Mouse (Mus musculus) neutrophil, adult 5-6 weeks (primary cell): Measurements from ENCODE around the gene Entr1. TPM values are rescaled to one million over a fixed set of nuclear protein-coding genes. Genes with fewer than 3 reads are reported as not detected.
"Not testable (repeated sequence)": the region's sequence is repeated elsewhere in the genome, so short reads cannot be mapped to it uniquely, and the experiment has no call there.

ENCODE experiments used
- ATAC-seq: fragments of 151-379, 151-347 bp; 2 replicates; pipeline ENCODE4 v1.8.0; 2017; ENCODE audit warnings: mild to moderate bottlenecking, moderate TSS enrichment; ENCODE audit not compliant: insufficient number of reproducible peaks, poor library complexity, low FRiP score, severe bottlenecking; ENCODE audit errors: extremely low read depth
- total RNA-seq: library from RNA; stranded (forward); fragments of 200-1000 nt; gene quantifications from 2 replicates; pipeline ENCODE4 v1.2.3, GENCODE M21; 2017

Gene Entr1
- total RNA-seq, 1 experiment from 2014 or later, result 145 TPM

DNA sequence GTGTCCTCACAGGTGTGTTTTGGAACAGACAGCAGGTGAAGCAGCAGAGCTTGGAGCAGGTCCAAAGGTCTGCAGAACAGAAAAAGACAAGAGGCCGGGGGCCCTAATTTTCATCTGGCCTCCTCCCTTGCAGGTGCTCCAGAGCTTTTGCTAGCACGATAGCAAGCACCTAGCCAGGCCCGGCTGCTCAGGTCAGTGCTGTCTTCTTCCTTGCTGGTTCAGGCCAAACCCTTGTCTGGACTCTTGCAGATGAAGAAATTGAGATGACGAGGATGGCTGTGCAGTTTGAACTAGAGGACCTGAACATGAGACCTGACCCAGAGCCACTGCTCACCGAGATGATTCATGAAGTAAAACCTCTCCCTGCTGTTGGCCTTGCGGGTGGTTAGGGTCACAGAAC, 2.5 kb upstream of the Entr1 start:
- no peak for ATAC-seq

DNA sequence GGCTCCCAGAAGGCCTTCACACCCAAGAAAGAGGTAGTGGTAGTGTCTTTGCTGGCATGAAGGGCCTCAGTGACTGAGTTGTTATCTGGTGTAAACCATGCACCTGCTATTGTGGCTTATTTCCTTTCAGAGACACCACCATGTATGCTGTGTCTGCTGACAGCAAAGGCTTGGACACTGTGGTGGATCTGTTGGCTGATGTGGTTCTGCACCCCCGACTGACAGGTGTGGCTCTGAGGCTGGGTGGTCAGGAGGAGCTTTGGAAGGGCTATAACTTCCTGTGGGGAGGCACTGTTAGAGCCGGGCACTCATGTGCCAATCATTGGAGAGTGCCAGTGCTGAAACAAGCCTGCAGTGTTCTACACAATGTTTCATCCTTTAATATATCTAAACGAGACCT, 1.8 kb upstream of the Entr1 start:
- ATAC-seq, result no peak

DNA sequence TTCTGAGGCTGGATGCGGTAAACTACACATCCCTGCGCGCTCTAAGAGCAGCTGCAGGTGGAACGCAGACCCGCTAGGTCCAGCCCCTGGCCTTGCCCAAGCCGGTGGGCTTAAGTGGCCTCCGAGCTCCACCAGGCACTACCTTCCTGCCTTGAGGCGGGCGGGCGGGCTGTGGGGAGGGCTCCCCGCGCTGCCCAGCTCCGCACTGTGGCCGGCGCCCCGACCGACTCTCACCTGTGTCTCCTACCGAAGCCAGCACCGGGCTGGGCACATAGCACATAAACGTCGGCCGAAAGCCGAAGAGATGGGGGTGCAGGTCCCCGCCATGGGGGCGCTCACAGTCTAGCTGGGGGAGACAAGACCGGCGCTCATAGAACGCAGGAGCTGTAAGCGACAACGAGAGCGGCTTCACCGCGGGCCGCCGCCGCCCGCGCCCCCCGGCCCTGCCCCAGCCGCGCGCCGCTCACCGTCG, 398 bp downstream of the Entr1 start:
- no peak for ATAC-seq

DNA sequence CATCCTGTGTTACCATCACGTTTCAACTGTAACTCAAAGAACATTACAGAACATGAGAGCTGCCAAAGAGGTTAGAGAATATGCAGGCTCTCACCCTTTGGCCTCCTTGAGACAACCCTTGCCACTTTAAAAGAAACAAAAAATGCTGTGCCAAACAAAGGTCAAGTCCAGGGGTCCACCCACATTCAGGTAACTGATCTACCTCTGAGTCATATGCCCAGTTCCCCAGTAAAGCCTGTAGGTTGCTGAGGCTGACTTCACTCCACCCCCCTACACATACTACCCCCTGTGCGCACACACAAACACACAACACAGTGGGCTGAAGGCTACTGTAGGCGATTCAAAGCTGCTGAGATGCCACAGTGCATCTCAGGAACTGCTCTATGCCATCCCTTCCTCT, 1.4 kb downstream of the Entr1 start:
- no peak for ATAC-seq

DNA sequence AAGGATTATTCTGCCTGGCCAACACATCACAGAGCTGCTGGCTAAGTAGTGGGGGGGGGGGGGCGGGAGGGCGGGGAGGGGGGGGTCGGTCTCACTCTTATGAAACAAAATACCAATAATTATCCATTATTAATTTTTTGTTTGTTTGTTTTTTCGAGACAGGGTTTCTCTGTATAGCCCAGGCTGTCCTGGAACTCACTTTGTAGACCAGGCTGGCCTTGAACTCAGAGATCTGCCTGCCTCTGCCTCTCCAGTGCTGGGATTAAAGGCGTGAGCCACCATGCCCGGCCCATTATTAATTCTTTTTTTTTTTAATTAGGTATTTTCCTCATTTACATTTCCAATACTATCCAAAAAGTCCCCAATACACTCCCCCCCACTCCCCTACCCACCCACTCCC, 8.2 kb downstream of the Entr1 start:
- ATAC-seq, result not testable (repeated sequence)

DNA sequence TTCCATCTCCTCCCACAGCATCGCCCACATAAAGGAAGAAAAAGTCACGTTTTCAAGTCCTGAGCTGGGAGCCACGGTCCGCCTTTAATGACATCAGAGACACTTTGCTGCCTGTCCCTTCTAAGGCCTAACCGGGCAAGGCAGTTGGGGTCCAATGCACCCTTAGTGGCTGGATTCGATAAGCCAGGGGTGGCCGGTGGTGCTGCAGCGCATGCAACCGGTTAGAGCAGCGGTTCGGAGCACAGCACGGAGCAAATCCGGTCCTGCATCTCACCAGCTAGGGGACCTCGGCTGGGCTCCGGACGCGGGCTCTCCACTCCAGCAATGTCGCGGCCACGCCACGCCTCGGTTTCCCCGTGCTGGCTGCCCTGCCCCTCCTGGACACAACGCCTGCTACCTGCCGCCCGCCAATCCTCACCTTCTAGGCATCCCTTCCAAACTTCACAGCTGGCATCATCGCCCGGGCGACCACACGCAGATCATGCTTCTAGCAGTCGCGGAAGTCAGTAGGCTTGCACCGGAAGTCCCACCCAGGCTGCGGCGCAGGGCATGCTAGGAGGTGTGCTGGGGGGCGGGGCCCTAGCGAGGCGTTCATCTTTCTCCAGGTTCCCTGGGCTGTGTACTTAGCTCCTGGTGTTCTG, 8.9 kb downstream of the Entr1 start, which contains the start of gene Snapc4:
Gene Snapc4 (minus strand): TSS at position 523 of the 641 bp plus-strand sequence.
- peak; percentile 83 for ATAC-seq

DNA sequence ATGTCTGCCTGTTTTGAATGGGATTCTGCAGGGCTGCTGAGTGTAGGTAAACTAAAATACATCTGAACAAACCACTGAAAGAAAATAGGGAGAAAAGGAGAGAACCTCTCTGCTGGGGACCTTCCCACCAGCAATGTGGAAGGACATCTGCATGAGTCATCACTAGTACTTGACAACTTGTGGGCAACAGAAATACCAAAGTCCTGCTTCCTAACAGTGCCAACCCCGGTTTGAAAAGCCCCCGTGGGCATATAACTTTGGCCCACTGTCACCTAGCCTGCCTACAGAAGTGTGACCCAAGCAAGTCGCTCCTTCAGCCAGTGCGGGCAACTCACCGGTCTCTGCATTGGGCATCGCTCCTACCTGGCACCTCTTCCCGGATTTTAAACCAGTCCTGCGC, 16.7 kb downstream of the Entr1 start:
- no peak for ATAC-seq

DNA sequence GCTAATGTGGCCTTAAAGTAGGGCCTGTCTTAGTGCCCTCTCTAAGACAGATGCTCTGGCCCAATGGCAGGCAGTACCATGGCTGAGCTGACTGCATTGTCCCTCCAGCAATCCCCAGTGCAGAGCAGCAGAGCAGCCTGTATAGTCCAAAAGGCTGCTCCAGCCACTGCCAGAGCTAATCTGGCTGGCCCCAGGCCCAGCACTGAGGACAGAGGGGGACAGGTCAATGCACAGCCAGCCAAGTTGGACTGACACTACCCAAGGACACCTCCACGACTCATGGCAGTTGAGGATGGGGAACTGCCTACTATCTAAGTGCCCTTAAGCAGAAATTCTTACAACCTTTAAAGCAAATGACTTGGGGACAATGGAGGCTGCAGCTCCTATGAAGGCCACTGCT, 20.5 kb downstream of the Entr1 start:
- no peak for ATAC-seq

DNA sequence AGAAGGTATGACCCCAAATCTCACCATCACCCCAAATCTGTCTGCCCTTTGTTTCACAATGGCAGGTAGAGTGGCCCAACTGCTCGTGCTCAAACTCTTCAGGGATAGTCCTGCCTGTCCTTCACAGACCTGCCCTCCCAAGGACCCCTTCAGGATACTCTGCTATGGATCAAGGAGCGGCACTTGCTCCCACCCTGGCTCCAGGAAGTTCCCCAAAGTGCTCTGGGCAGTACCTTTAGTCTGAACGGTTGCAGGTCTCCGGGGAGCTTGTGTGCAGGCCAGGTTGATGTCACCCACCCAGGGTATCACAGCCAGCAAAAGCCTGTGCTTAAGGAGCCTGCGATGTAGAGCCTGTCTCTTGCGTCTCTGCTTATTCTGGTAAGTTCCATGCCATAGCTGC, 21.2 kb downstream of the Entr1 start:
- ATAC-seq, result no peak

DNA sequence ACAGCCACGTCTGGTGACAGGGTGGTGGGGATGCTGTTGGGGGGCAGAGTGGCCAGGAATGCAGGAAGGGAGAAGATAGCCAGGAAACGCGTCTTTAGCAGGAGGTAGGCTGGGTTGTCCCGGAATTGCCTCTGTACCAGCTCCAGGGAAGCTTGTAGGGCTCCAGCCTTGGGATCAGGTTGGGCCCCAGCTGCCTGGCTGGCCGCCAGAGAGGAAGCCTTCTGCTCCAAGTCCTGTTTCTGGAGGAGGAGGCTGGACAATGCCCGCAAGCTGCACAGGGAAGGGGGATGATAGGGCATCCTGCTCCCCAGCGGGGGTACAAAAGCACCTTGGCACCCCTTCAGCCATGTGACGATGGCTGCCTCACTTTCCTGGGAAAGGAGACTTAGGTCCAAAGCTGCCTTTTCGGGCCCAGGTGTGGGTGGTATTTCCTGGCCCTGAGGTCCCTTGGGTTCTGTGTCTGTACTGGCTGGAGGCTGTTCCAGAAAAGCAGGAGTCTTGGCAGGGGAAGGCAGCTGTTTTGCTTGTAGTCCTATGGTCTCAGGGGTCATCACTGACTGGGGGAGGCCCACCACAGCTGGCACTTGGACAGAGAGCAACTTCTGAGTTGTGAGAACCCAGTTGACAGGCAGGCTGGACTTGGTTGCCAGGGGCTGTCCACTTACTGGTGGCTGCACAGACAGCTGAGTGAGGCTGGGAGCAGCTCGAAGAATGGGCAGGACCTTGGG, 24.2 kb downstream of the Entr1 start:
- no peak for ATAC-seq

DNA sequence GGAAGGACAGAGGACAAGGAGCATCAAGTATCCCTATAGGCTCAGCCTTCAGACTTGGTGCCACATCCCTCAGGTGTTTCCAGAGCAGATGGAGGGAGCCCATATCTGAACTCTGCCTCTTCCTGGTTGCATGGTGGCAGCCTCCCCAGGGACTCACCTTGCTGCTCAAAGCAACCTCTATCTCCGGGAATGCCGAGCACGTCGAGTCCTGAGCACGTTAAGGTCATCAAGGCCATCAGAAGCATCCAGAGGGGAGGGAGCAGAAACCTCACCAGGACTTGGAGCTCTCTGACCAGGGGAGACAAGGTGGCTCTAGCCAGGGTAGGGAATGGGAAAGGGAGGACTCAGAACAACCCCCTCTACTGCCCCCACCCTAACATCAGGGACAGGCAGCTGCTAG, 25.6 kb downstream of the Entr1 start:
- ATAC-seq, result no peak

DNA sequence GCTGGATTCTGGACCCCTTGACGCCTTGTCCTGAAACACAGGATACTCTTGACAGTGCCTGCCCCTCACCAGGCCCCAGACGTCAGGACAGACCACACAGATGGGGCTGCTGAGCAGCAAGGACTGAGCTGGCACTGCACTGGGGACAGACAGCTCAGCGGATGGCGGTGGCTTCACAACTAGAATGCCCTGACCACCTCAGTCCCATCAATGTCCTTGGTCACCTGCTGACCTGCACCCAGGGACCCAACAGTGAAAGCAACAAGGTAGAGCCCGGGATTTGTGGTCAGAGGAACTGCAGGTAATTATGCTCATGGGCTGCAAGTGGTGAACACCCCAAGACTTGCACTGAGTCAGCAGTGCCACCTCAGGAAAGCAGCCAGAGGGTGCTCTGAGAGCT, 26.1 kb downstream of the Entr1 start:
- no peak for ATAC-seq

DNA sequence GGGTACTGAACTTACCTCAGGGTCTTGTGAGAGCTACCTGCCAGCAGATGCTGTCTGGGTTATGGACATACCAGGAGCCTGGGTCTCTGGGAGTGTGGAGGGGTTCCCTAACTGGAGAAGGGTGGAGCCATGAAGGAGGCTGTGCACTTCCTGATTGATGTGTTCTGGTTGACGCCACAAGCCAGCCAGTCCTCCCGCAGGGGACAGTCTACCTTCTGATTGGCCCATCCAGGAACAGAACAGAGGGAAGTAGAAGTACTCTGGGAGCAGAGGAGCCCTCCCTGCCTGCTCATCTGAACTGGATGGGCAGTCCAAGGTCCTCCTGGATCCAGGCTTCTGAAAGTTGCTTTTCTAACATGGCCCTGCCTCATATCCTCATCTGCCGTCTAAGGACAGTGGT, 28.3 kb downstream of the Entr1 start, which contains the start of gene Card9:
Gene Card9 (minus strand): TSS at position 147 of the 400 bp plus-strand sequence.
- peak; percentile 66 for ATAC-seq

DNA sequence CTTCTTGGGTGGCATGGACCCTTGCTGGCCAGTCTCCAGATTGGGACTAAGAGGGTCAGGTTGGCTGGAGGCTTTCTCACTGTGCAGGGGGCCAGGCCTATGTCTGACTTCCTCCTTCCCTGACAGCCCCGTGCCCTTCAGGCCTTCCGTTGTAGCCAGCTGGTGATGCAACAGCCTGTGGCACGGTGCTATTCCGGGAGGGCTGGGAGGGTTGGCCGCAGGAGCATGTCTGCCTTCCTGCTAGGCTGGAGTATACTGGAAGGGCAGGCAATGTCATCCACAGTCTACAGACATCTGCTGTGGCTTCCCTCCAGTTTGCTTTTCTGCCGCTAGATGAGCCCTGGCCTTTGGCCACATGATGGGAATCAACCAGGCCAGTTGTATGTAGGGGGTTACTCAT, 29.1 kb downstream of the Entr1 start:
- ATAC-seq, result peak; percentile 40

DNA sequence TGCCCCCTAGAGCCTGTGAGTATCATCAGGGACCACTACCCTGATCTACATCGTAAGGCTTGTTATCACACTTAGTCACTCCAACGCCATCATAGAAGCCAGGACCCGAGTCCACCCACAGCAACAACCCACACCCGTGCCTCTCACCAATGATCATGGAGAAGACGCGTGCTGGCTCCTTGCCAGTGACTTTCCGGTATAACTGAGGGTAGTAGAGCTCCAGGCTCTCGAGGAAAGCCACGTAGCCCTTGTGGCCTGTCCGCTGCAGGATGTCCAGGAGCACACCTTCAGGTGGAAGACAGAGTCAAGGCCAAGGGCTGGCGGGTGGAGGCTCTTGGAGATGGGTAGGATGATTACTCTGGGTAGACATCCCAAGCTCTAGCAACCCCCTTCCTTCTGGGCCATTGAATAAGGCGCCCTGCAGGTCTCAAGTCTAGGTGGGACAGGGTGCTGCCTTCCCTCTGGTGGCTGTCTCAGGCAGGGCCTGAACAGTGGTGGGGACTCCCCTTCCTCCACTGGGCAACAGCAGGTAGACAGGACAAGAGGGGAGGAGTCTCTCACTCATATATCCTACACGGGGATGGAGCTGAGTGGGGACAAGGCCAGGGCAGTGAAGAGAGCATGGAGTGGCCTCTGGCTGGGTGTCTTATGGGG, 30.3 kb downstream of the Entr1 start:
- ATAC-seq, result no peak

DNA sequence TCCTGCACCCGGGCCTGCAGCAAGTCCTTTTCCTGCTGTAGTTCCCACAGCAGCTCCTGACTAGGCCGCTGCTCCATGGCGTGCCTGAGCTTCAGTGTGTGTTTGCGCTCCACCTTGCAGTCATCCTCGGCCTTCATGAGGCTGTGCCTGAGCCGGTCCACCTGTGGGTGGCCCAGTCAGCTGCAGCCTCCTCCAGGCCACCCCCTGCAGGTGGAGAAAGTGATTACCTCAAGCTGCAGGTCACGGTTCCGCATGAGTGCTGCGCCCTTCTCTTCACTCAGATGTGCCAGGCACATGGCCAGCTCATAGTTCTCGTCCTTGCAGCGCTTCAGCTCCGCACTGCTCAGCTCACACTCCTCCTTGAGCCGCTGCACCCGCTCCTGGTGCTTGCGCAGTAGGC, 31.6 kb downstream of the Entr1 start:
- no peak for ATAC-seq

DNA sequence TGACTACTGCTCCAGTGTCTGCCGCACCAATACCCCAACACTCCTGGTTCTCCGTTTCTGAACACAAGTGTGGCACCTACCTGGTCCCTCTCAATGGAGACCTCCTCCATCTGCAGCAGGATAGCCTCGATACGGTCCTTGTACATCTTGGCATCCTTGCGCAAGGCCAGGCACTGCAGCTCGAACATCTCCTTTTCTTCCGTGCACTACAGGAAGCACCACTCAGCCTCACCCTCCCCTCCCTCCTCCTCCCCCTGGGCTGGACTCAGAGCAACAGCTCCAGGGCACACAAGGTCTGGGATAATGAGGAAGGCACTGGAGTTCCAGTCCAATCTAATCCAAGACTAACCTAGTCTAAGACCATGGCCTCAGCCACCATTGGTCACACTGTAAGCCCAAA, 32.4 kb downstream of the Entr1 start:
- ATAC-seq, result no peak

DNA sequence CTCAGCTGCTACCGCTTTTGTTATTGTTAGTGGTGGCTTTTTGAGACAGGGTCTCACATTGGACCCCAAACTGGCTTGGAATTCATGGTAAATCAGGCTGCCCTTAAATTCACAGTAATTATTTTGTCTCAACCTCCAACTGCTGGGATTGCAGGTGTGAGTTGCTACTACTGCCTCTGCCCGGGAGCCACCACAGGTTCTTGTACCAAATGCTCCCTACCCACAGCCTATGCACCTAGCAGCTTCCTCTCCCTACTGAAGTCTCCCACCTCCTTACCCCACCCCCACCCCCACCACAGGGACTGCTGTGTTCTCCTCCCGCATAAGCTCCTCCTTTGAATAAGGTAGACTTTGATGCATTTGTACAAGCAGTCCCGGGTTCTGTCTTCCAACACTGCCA, 32.9 kb downstream of the Entr1 start:
- no peak for ATAC-seq

DNA sequence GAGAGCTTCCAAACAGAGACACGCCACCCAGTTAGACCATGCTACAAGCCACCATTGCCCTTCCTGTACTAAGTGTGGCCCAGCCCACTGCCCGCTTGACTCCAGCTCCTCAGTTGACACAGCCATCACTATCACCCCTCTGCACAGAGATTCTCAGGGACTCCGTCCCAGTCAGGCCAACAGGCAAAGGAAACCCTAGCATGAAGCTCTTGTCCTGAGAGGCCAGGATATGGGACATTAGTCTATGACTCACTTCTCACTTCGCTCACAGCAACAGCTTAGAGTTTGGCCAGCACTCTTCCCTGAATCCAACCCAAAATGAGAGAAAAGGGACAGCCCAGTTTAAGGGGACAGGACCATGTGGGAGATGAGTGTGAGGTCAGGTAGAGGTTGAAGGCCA, 34.7 kb downstream of the Entr1 start:
- ATAC-seq, result no peak
